Mouse (Mus musculus) neutrophil, adult 5-6 weeks (primary cell): ENCODE measurements around the gene Slc25a14. TPM values are rescaled to one million over a fixed set of nuclear protein-coding genes. Genes with fewer than 3 reads are reported as not detected.

Source experiments
- ATAC-seq: fragments of 151-379, 151-347 bp; 2 replicates; pipeline ENCODE4 v1.8.0; 2017; ENCODE audit warnings: mild to moderate bottlenecking, moderate TSS enrichment; ENCODE audit not compliant: insufficient number of reproducible peaks, poor library complexity, low FRiP score, severe bottlenecking; ENCODE audit errors: extremely low read depth
- total RNA-seq: library from RNA; stranded (forward); fragments of 200-1000 nt; gene quantifications from 2 replicates; pipeline ENCODE4 v1.2.3, GENCODE M21; 2017

Slc25a14 gene
- 7.6 and 7.7 TPM in 2 replicates for total RNA-seq

DNA sequence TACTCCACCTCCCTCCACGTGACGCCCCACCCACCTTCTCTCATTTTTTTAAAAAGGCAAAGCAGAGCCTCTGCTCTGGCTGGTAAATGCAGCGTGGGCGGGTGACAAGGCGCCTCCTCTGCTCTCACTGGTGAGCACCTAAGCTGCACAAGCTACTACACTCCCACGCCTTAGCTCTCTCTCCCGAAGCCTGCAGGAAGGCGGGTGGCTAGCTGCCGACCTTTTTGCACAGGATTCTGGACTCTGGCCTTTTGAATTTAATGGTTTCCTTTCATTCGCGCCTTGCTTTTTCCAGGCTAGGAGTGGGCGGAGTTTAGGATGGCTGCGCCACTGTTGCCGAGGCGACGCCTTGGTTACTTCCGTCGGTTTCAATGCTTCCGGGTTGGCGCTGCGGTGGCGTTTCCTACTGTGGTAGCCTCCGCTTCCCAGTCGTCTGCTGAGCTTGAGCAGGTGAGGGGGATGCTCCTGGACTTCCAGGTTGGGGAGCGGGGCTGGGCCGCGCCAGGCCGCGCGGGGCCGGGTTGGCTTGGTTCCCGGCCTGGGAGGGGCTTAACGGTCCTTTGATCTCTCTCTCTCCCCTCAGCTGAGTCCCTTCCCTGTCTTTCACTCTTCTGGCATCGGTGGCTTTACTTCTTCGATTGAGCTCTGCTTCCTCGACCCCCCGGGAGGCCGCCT, at the start of gene Slc25a14:
Gene Slc25a14, plus strand, starts transcription at position 35 of the 675 bp plus-strand sequence.
- peak; percentile 81 for ATAC-seq

DNA sequence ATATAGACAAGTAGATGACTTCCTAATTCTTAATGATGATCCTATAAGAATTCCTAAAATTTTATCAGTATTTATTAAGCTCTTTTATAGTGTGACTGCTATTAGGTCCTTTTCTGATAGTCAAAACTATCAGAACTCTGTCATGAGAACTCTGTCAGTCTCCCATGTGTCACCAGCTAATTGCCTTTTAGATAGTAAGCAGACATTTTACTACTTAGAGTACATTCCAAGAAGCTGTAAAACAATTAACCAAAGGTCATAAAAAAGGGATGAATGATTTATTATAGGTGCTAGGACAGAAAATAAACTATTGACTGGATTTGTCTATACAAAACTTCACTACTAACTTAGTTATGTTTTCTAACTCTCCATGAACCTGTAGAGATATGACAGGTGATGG, 39.9 kb upstream of the Slc25a14 start:
- no peak for ATAC-seq

DNA sequence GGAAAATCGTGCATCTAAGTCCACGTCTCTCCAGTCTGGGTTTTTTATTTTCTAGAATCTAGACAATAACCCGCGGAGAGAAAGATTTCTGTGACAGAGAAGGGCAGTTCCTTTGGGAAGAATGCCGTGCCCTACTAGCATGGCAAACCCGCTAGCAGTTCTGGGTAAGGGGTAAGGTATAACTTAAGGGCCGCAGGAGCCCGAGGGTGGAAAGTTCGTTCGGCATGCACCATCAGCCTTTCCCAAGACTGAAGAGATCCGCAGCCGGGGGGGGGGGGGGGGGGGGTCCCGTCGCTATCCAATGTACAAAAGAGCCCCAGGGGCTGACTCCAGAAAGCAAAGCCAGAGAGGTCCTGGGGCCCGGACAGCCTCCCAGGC, 29.5 kb upstream of the Slc25a14 start:
- no peak for ATAC-seq

DNA sequence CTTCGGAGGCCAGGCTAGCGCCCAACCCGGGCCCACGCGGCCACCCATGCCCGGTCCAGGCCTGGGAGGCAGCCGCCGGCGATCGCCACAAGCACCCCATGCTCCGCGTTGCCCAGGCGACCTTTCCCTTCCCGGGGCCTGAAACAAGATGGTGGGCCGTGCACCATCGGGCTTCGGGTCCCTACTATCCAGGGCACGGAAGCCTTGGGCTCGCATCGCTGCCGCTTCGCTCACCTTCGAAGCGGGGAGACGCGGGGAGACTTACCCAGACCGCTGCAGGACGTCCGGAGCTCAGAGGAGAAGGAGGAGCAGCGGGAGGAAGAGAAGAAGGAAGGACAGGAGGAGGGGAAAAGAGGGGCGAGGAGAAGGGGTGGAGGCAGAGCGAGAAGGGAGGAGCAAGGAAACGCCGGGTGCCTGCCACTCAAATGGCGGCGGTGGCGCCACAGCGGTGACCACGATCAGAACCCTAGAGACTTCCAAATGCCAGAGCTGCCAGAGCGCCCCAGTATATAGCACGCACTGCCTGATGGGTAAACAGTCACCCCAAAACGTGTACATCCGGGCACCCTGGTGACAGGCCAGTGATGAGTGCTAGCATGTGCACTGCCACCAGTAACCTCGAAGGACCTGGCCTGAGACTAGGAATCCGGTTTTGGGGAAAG, 29.0 kb upstream of the Slc25a14 start, which contains the start of gene Zfp280c:
Gene Zfp280c, minus strand, starts transcription at position 406 of the 662 bp plus-strand sequence.
- peak; percentile 83 for ATAC-seq

DNA sequence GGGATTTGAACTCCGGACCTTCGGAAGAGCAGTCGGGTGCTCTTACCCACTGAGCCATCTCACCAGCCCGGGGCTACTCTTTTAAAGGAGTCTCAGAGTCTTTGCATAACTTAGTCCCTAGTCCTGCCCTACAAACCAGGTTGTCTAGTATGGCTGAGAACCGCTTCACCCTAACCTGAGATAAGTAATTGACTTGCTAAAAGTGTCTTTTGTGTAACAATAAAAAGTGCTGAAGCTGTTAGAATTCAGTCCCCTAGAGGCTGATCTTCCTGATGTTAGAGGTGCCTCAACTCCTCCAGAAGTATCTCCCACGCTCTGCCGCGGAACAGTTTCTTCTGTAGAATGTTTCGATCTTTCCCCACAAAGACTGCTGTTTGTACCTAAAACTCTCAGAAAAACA, 27.2 kb upstream of the Slc25a14 start:
- ATAC-seq = no peak

DNA sequence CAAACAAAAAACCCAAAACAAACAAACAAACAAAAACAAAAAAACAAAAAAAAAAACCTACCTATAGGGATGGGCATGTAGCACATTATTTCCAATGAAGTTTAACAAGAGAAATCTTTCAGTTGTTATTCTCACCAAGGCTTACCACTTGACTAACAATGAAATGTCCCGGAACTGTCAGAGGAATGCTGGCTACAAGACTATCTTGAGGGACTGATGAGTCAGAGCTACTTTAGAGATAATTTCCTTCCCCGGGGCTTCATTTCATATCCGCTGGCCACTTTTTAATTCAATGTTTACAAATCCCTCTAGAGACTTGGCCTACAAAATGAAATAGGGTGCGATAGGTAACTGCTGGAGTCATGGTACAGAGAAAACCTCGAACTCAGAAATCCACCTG, 26.3 kb upstream of the Slc25a14 start:
- no peak for ATAC-seq

DNA sequence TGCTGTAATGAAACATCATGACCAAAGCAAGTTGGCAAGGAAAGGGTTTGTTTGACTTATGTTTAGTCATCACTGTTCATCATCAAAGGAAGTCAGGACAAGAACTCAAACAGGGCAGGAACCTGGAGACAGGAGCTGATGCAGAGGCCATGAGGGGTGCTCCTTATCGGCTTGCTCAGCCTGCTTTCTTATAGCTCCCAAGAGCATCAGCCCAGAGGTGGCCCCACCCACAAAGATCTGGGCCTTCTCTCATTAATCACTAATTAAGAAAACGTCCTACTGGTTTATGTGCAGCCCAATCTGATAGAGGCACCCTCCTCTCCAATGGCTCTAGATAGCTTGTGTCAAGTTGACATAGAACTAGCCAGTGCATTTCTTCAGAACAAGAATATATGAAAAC, 18.3 kb upstream of the Slc25a14 start:
- no peak for ATAC-seq

DNA sequence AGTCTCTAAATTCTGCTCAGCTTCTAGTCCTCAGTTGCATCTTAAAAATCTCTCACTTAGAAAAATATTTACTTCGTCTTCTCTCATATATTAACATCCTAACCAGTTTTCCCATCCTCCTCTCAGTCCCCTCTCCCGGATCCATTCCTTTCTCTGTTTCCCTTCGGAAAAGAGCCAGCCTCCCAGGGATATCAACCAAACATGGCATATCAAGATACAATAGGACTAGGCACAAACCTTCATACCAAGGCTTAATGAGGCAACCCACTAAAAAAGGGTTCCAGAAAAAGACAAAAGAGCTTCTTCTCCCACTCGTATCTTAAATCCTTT, 199 bp upstream of the Slc25a14 start:
- no peak for ATAC-seq

DNA sequence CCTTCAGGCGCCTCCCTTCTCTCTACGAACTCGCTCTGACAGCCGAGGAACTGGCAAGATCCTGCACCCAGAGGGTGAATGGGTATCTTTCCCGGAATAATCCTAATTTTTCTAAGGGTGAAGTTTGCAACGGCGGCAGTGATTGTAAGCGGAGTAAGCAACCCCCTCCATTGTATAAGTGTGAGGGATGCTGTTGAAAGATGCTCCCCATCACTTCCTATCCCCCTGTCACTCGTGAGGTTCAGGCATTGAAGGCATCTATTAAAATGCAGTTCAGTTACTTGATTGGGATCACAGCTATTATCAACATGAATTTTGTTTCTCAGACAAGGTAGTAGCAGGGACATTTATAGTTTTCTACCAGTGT, 824 bp downstream of the Slc25a14 start:
- ATAC-seq = no peak

DNA sequence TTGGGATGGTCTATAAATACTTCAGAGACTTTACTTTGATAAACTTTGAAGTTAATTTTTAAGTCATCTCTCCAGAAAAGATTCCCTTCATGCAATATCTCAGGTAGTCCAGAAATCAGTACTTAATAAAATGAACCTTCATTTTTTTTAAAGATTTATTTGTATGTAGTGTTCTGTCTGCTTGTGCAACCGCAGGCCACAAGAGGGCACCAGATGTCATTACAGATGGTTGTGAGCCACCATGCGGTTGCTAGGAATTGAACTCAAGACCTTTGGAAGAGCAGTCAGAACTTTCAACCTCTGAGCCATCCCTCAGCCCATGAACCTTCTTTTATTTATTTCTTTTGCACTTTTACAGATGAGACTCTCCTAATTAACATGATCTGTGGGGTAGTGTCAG, 13.8 kb downstream of the Slc25a14 start:
- ATAC-seq = no peak

DNA sequence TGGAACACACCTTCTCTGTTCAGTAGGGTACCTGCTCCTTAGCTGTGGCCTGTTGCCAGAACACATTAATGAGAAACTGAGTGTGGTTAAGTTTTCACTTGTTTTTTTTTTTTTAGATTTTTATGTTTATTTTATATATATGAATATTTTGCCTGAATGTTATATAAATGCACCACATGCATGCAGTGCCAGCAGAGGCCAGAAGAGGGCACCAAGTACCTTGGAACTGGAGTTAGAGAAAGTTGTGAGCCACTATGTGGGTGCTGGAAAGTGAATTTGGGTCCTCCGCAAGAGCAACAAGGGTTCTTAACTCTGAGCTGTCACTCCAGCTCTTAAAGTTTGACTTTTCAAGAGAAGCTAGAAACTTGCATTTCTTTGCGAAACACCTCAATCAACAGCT, 20.9 kb downstream of the Slc25a14 start:
- ATAC-seq = no peak

DNA sequence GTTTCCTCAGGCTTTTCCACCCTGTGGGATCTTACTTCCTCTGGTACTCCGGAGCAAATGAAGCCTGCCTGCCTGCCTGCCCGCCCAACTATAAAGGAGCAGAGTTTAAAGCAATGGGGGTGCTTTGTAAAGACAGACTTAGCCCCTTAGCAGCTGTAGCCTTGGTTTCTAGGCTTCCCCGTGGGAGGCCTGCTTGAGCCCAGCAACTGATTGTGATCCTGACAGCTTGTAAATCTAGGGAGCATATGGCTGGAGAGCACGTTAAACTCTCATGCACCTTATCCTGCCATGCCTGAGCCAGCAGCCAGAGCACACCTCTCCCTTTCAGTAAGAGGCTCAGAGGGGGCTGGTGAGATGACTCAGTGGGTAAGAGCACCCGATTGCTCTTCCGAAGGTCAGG, 43.6 kb downstream of the Slc25a14 start:
- no peak for ATAC-seq

DNA sequence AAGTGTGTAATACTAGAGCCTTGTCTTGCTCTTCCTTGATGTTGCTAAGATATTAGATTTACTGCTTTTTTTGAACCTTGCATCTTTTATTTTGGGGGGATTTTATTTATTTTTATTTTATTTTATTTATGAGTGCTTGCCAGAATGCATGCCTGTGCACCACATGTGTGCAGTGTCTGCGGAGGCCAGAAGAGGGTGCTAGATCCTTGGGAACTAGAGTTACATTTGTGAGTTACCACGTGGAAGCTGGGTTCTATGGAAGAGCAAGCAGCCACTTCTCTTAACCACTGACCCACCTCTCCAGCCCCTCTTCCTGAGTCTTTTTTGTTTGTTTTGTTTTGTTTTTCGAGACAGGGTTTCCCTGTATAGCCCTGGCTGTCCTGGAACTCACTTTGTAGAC, 46.4 kb downstream of the Slc25a14 start:
- no peak for ATAC-seq

DNA sequence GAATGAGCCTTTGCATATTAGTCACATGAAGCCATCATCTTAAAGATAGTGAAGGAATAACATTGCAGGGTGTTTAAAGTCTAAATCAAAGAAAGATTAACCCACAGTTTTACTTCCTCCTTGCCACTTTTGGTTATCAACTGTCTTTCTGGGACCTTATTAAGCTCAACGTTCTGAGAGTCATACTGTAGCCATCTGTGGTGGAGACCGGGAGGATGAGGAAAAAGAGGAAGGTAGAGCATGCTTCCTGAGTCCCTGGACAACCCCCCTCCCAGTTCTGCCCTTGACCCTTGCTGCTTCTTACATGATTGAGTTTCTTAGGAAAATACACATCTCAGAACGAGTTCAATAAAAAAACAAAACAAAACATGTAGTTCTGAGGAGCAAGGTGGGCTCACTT, 48.5 kb downstream of the Slc25a14 start:
- ATAC-seq = no peak

DNA sequence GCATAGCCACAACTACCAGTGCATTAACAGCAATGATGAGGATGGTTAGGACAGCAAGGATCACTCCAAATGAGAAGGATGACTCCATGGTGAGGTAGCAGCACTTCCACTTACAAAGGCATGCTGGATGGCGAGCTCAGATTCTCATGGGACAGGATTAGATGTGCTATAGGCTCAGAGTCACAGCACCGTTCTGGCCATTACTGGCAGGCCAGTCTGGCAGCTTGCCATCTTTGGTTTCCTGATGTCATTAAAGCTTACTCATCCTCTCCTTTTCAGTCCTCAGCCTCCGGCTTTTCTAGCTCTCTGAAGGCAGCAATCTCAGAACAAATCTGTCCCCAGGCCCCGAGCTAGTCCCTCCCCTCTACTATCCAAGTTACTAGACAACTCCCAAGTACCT, 51.0 kb downstream of the Slc25a14 start, which contains the start of gene Gpr119:
Gene Gpr119, minus strand, starts transcription at position 308 of the 400 bp plus-strand sequence.
- ATAC-seq = no peak

DNA sequence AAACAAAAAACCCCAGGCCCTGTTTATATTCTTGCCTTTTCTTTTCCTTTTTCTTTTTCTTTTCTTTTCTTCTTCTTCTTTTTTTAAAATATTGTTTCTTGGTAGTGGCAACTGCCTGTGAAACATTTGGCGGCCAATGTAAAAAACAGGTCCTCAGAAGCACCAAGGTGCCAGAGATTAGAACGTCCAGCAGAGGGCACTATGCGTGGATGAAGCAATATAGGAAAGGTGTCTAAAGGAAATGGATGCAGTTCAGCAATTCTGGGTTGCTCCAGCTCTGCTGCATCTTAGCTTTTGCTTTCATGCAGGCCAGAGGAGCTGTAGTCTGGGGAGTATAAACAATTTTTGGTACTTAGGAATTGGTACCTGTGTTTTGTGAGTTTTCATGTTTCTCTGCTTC, 60.2 kb downstream of the Slc25a14 start:
- peak; percentile 58; the same call in 1 of the 2 replicates for ATAC-seq

DNA sequence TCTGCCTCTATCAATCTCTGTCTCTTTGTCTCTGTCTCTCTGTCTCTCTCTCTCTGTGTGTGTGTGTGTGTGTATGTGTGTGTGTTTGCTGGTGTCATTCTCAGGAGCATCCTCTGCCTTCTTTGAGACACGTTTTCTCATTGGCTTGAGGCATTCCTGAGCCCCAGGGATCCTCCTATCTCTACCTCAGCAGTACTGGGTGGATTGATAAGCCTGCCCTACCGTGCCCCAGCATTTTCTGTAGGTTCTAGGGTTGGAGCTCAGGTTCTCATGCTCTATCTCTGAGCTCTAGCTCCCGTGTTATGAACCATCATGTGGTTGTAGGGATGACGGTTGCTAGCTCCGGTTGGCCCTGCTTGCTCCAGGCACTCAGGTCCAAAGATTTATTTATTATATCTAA, 60.6 kb downstream of the Slc25a14 start:
- no peak for ATAC-seq

DNA sequence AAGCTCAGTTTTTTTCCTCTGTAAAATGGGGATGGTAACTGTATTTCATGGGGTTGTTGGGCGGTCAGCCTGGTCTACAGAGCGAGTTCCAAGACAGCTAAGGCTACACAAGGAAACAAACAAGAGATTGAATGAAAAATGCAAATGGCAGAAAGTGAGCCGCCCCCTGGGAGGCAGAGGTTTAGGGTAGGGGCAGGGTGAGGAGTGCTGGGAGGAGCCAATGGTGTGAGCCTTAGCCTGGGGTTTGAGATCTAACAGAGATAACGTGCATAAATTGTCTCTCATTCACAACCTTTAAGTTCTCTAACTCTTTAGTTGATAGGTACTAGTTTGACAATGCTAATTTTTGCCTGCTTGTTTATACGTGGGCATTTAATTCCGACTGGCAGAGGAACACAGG, 71.2 kb downstream of the Slc25a14 start:
- ATAC-seq = no peak

DNA sequence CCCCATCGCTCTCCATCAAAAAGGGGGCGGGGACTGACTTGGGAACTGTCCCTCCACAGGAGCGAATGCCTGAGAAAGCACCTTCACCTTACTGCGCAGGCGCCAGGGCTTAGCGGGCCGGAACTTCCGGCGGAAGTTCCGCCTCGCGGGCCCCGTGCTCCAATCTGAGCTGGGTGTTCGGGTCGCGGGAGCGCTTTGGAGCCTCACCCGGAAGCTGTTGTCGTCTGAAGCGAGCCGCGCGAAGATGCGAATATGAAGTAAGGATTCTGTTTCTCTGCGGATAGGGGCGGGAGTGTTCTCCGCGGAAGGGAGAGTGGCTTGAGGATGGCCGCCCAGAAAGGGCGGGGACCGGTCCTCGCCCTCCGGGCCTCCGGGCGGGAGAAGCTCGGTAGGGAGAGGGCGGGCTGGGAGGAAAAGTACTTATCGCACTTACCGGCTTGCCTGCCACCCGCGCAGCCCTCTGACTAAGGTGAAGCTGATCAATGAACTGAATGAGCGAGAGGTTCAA, 71.7 kb downstream of the Slc25a14 start, which contains the start of gene Rbmx2:
Gene Rbmx2, plus strand, starts transcription at position 141 of the 508 bp plus-strand sequence.
- peak; percentile 97 for ATAC-seq

DNA sequence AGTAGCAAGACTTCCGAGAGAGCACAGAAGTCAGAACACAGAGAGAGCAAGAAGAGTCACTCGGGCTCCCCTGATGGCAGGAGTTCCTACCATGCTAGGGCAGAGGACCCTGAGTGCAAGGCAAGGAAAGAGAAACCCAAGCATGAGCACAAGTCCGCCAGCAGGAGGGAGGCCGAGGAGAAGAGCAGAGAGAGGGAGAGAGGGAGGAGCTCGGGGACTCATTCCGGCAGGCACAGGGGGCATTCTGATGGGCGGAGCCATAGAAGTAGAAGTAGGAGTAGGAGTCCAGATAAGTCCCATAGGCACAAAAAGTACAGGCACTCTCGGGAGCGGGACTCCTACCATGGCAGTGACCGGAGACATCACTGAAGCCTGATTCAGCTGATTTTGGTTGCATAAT, 86.5 kb downstream of the Slc25a14 start:
- no peak for ATAC-seq
